Mouse (Mus musculus) lung, embryonic 16.5 days (tissue): ENCODE results near the gene Ubqln2. TPM values are rescaled to one million over a fixed set of nuclear protein-coding genes. Genes with fewer than 3 reads are reported as not detected.

Source experiments
- ATAC-seq: fragments of 200-750 bp; cut with Nextera tagmentation; 2 replicates; pipeline ENCODE4 v1.8.0; 2017; ENCODE audit warnings: low read depth, mild to moderate bottlenecking, moderate library complexity
- H3K27ac ChIP-seq: fragments of 300-500 bp; sonication (generic); 2 replicates; pipeline ENCODE4 v1.5.1; 2014; ENCODE audit warnings: mild to moderate bottlenecking, control low read depth, low read length
- H3K27me3 ChIP-seq: fragments of 300-500 bp; sonication (generic); 2 replicates; pipeline ENCODE4 v1.6.1; 2014; ENCODE audit warnings: low read depth, low read length, mixed read lengths; ENCODE audit not compliant: control insufficient read depth, insufficient read depth
- H3K36me3 ChIP-seq: fragments of 300-500 bp; sonication (generic); 2 replicates; pipeline ENCODE4 v1.6.1; 2014; ENCODE audit warnings: low read length; ENCODE audit not compliant: control insufficient read depth, insufficient read depth
- H3K4me1 ChIP-seq: fragments of 300-500 bp; sonication (generic); replicated peaks from 2 replicates; pipeline ENCODE4 v1.6.1; 2014; ENCODE audit warnings: low read length, mixed read lengths; ENCODE audit not compliant: control insufficient read depth, insufficient read depth
- H3K4me2 ChIP-seq: fragments of 300-500 bp; sonication (generic); 2 replicates; pipeline ENCODE4 v1.6.1; 2014; ENCODE audit warnings: low read depth, low read length, control low read depth
- H3K4me3 ChIP-seq: fragments of 300-500 bp; sonication (generic); 2 replicates; pipeline ENCODE4 v1.5.1; 2014; ENCODE audit warnings: mild to moderate bottlenecking, low read length, control low read depth
- H3K9ac ChIP-seq: fragments of 300-500 bp; sonication (generic); 2 replicates; pipeline ENCODE4 v1.6.1; 2014; ENCODE audit warnings: low read length, control low read depth
- H3K9me3 ChIP-seq: fragments of 300-500 bp; sonication (generic); 2 replicates; pipeline ENCODE4 v1.6.1; 2016; ENCODE audit warnings: low read length; ENCODE audit not compliant: control insufficient read depth
- WGBS: fragments of 180-500 bp; shearing (Covaris S2); extraction: QIAGEN DNeasy Blood & Tissue Kit; methylation state at CpG from one replicate; pipeline ENCODE4 v1.1.7; 2014; 5-methylcytosine and 5-hydroxymethylcytosine counted together
- polyA plus RNA-seq: library from polyadenylated mRNA; unstranded; fragments of >200 nt; fragmentation: Nextera tagmentation; extraction: Ambion mirVana; gene quantifications from 2 replicates; pipeline ENCODE4 v1.2.1, GENCODE M21; 2015

The Ubqln2 gene
- polyA plus RNA-seq, 1 experiment from 2014 or later: 16.3 TPM

DNA sequence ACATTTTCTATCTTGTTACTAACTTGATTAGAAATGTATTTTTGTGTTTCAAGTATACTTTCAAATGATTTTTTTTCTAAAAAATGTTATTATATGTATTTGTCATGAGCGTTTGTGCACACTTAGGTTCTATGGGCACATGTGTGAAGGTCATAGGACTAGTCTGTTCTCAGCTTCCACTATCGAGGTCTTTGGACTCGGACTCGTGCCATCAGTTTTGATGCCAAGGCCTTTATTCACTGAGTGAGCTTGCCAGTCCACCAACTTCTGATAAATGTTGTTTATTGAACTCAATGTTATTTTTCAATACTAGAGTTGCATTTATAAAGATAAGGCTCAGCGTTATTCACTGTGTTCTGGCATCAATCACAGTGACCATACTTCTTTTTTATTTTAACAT, 17.5 kb downstream of the Ubqln2 start:
- Histone ChIP-seq H3K4me2 (no peak overlapping the region), H3K4me1 (no peaks in the 10 kb centered on the region), H3K4me3 (no peak overlapping the region), H3K9ac (no peak overlapping the region), H3K27ac (no peak overlapping the region), H3K9me3 (no peaks in the 10 kb centered on the region), H3K36me3 (no peaks in the 10 kb centered on the region), H3K27me3 (no peaks in the 10 kb centered on the region)
- WGBS: 86% methylated on average over 5 of the region's 5 CpGs
- no peak for ATAC-seq

DNA sequence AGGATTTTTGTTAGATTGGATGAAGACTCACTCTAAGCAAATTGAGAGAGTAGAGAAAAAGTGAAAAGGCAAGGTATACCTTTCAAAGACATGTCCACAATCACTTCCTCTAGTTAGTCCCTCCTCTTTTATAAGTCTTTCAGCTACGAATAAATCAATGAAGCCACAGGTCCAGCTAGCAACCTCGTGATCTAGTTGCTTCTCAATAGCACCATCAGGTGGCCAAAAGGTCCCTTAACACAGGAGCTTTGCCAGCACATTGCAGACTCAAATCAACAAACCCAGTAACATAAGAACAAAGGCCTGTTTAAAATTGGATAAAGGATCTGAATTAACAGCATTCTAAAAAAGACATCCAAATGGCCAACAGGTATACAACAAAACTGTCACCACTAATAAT, 30.4 kb downstream of the Ubqln2 start:
- H3K36me3 ChIP-seq: no peaks in the 10 kb centered on the region
- no peaks in the 10 kb centered on the region for H3K27me3 ChIP-seq
- H3K4me3 ChIP-seq: no peak overlapping the region
- no peak overlapping the region for H3K27ac ChIP-seq
- no peak overlapping the region for H3K9ac ChIP-seq
- no peaks in the 10 kb centered on the region for H3K4me1 ChIP-seq
- no peak overlapping the region for H3K4me2 ChIP-seq
- 4% methylated on average over 2 of the region's 2 CpGs for WGBS
- no peak for ATAC-seq
- H3K9me3 ChIP-seq: no peaks in the 10 kb centered on the region

Other genes with a start within 250 kb of the Ubqln2 start
- not detected in 2 replicates for gene Cypt3, start 60.4 kb downstream of the Ubqln2 start, polyA plus RNA-seq
- 11.3 and 11.4 TPM in 2 replicates for gene Kctd12b, start 198.2 kb downstream of the Ubqln2 start, polyA plus RNA-seq
- gene Nbdy, start 225.4 kb downstream of the Ubqln2 start, polyA plus RNA-seq: 109 and 123 TPM in 2 replicates